In genomic region chr9:96977287-96978145, GRCm38 (mm10) we compare ENCODE assay signal across 11 mouse cellular contexts. TPM values are rescaled to one million over a fixed set of nuclear protein-coding genes. Genes with fewer than 3 reads are reported as not detected.
A peak's percentile ranks its signal among the peaks of the same experiment; 100 is the strongest.
DNase-seq lines count a peak whose midpoint lies in the region; ATAC-seq and TF ChIP-seq lines count a peak whose summit lies in the region.
"Had no signal": no experiment of that assay in that cellular context is flagged by ENCODE, and none has a peak within 500 bp of the region (broad histone marks: within the 10 kb centered on the region; RNA-seq: fewer than 3 reads in every experiment).

No protein-coding gene starts in this region.

- no peak for TF ChIP-seq CTCF in forebrain, postnatal 0 days (IDR thresholded peaks at IDR 0.05; ENCODE audit: low read depth)

- H3K27ac ChIP-seq in forebrain, embryonic 10.5 days, result peak overlapping the region; percentile 86
- no peak overlapping the region for H3K27ac ChIP-seq in forebrain, postnatal 0 days (ENCODE audit: low read depth, low read length)
- peak overlapping the region; percentile 83 for H3K27ac ChIP-seq in heart, embryonic 16.5 days (ENCODE audit: low read length)
- H3K27ac ChIP-seq: liver, embryonic 13.5 days had no signal

- H3K9ac ChIP-seq in forebrain, postnatal 0 days, result no peak overlapping the region
- H3K9ac ChIP-seq in heart, embryonic 16.5 days (ENCODE audit: low read length), result peak overlapping the region; percentile 6; the same call in 1 of the 2 replicates
- H3K9ac ChIP-seq: liver, embryonic 13.5 days had no signal

- no peaks in the 10 kb centered on the region for H3K9me3 ChIP-seq in forebrain, embryonic 10.5 days
- H3K9me3 ChIP-seq in forebrain, postnatal 0 days (ENCODE audit: low read length), result no peaks in the 10 kb centered on the region
- no peaks in the 10 kb centered on the region for H3K9me3 ChIP-seq in heart, embryonic 16.5 days (replicated peaks; ENCODE audit: control insufficient read depth, low read length)
- H3K9me3 ChIP-seq: liver, embryonic 13.5 days had no signal

- no peak for DNase-seq in forebrain, embryonic 10.5 days (ENCODE audit: extremely low spot score, low spot score)
- DNase-seq in forebrain, postnatal 0 days, result no peak
- DNase-seq in Muller cell, postnatal 12 days (ENCODE audit: inconsistent ontology term), result peak; percentile 65
- DNase-seq in kidney, postnatal 36 days, result peak; percentile 75 to 82
- no peak for DNase-seq in thymus, postnatal 0 days (ENCODE audit: low spot score)
- DNase-seq in frontal cortex, adult 2 months (ENCODE audit: extremely low spot score in 1 of 2, low spot score in 1 of 2), result no peak
- DNase-seq in urinary bladder, postnatal 36 days (ENCODE audit: low spot score in 2 of 2), result no peak
- DNase-seq: gastrocnemius, postnatal 25 days; liver, embryonic 13.5 days had no signal

- WGBS in forebrain, embryonic 10.5 days, result 60% methylated on average over 13 of the region's 13 CpGs
- WGBS in forebrain, postnatal 0 days, result 50% methylated on average over 13 of the region's 13 CpGs
- WGBS in heart, embryonic 16.5 days, result 22% methylated on average over 13 of the region's 13 CpGs

- ATAC-seq in forebrain, postnatal 0 days, result no peak
- peak; percentile 75 for ATAC-seq in heart, embryonic 16.5 days (replicated peaks; ENCODE audit: extremely low read depth, insufficient read depth, low FRiP score)

- H3K27me3 ChIP-seq in forebrain, embryonic 10.5 days (ENCODE audit: poor library complexity, severe bottlenecking), result peaks cover 24% of the 10 kb centered on the region
- H3K27me3 ChIP-seq in forebrain, postnatal 0 days (ENCODE audit: insufficient read depth, low read length), result no peaks in the 10 kb centered on the region
- H3K27me3 ChIP-seq in heart, embryonic 16.5 days (ENCODE audit: control insufficient read depth, insufficient read depth, low read length), result no peaks in the 10 kb centered on the region
- H3K27me3 ChIP-seq: liver, embryonic 13.5 days had no signal

- H3K4me2 ChIP-seq in forebrain, postnatal 0 days (ENCODE audit: low read depth), result no peak overlapping the region
- H3K4me2 ChIP-seq in heart, embryonic 16.5 days (ENCODE audit: low read depth, low read length), result no peak overlapping the region
- H3K4me2 ChIP-seq: liver, embryonic 13.5 days had no signal

- no peak overlapping the region for H3K4me3 ChIP-seq in forebrain, embryonic 10.5 days
- H3K4me3 ChIP-seq in forebrain, postnatal 0 days (ENCODE audit: low read depth, low read length), result no peak overlapping the region
- no peak overlapping the region for H3K4me3 ChIP-seq in heart, embryonic 16.5 days (ENCODE audit: low read length)
- H3K4me3 ChIP-seq: liver, embryonic 13.5 days had no signal

- H3K4me1 ChIP-seq in forebrain, embryonic 10.5 days, result peaks cover 80% of the 10 kb centered on the region
- H3K4me1 ChIP-seq in forebrain, postnatal 0 days (ENCODE audit: insufficient read depth), result peaks cover 8% of the 10 kb centered on the region; the same call in 1 of the 2 replicates
- H3K4me1 ChIP-seq in heart, embryonic 16.5 days (ENCODE audit: control insufficient read depth, insufficient read depth, low read length), result peaks cover 45% of the 10 kb centered on the region

- H3K36me3 ChIP-seq in forebrain, embryonic 10.5 days (replicated peaks), result peaks cover 42% of the 10 kb centered on the region
- no peaks in the 10 kb centered on the region for H3K36me3 ChIP-seq in forebrain, postnatal 0 days (ENCODE audit: insufficient read depth)
- no peaks in the 10 kb centered on the region for H3K36me3 ChIP-seq in heart, embryonic 16.5 days (ENCODE audit: control insufficient read depth, insufficient read depth)
- H3K36me3 ChIP-seq: liver, embryonic 13.5 days had no signal

RNA-seq across cellular contexts. Expression of gene Spsb4, which starts 41.1 kb away (rescaled TPM):
- polyA plus RNA-seq in forebrain, embryonic 10.5 days (2016; fragmentation: Nextera tagmentation; extraction: Ambion mirVana), result 102 and 109 TPM in 2 replicates
- total RNA-seq in forebrain, postnatal 0 days (2014; rRNA removed), result 22.7 and 28.3 TPM in 2 replicates
- polyA plus RNA-seq in forebrain, postnatal 0 days (2015; fragmentation: Nextera tagmentation; extraction: Ambion mirVana), result 14.8 and 16.0 TPM in 2 replicates
- 53.2 and 53.7 TPM in 2 replicates for polyA plus RNA-seq in heart, embryonic 16.5 days (2015; fragmentation: Nextera tagmentation; extraction: Ambion mirVana)
- 1.7 and 2.2 TPM in 2 replicates for polyA plus RNA-seq in thymus, postnatal 0 days (2015; fragmentation: Nextera tagmentation; extraction: Ambion mirVana)
- polyA plus RNA-seq in frontal cortex, adult 2 months (2012; rRNA removed), result 9.1 and 11.9 TPM in 2 replicates
- total RNA-seq: neutrophil, adult 5-6 weeks had no signal

Comparison
In these comparisons a context has a peak if more than half of its experiments do, and no peak if none do; other contexts are left out.
1. DNase-seq: peak in Muller cell, postnatal 12 days (single experiment) and kidney, postnatal 36 days (2 of 2); none in forebrain, embryonic 10.5 days (single experiment), forebrain, postnatal 0 days (single experiment), thymus, postnatal 0 days (single experiment), frontal cortex, adult 2 months (0 of 2) and urinary bladder, postnatal 36 days (0 of 2).